Mouse (Mus musculus) cortical plate, adult 2 months (tissue): ENCODE results near the gene Tppp3. TPM values are rescaled to one million over a fixed set of nuclear protein-coding genes. Genes with fewer than 3 reads are reported as not detected.

ENCODE experiments used
- H3K27ac ChIP-seq: fragments of 200-500 bp; 2 replicates; pipeline ENCODE4 v1.5.1; 2012; ENCODE audit warnings: low read length, control low read depth, inconsistent platforms; ENCODE audit not compliant: insufficient read depth
- H3K4me1 ChIP-seq: fragments of 200-500 bp; 2 replicates; pipeline ENCODE4 v1.6.1; 2011; ENCODE audit warnings: low read length; ENCODE audit not compliant: control insufficient read depth, insufficient read depth
- H3K4me3 ChIP-seq: fragments of 200-500 bp; 2 replicates; pipeline ENCODE4 v1.5.1; 2011; ENCODE audit warnings: mild to moderate bottlenecking, low read length, control low read depth; ENCODE audit not compliant: insufficient read depth
- CTCF ChIP-seq: fragments of 200-500 bp; IDR thresholded peaks from 2 replicates; pipeline ENCODE4 v1.5.1; 2011; ENCODE audit warnings: mild to moderate bottlenecking, control low read depth, low read length; ENCODE audit not compliant: insufficient read depth; ENCODE audit errors: extremely low read depth
- POLR2A ChIP-seq: fragments of 200-500 bp; IDR thresholded peaks from 2 replicates; pipeline ENCODE4 v1.6.1; 2011; ENCODE audit warnings: mild to moderate bottlenecking, low read length, control low read depth; ENCODE audit not compliant: insufficient read depth; ENCODE audit errors: extremely low read depth
- polyA plus RNA-seq: library from polyadenylated mRNA; depleted of rRNA; stranded (reverse); fragments of >200 nt; gene quantifications from 2 replicates; pipeline ENCODE4 v1.2.3, GENCODE M21; 2012

Tppp3 gene
- polyA plus RNA-seq, 1 experiment, result 93.2 TPM

- Histone ChIP-seq H3K4me1 (peaks cover 13% of the 10 kb centered on the region), H3K4me3 (peak overlapping the region; percentile 42; the same call in 1 of the 2 replicates), H3K27ac (peak overlapping the region; percentile 82)
- TF ChIP-seq CTCF (no peak), POLR2A (no peak)
These were observed 2.2 kb downstream of the Tppp3 start for GRCm38 (mm10) chr8:105469041-105469695.

GRCm38 (mm10) chr8:105468002-105468720 is 3.2 kb downstream of the Tppp3 start:
- H3K4me3 ChIP-seq, result no peak overlapping the region
- H3K4me1 ChIP-seq, result peaks cover 13% of the 10 kb centered on the region
- TF ChIP-seq POLR2A, result no peak
- no peak for TF ChIP-seq CTCF
- H3K27ac ChIP-seq, result peak overlapping the region; percentile 36; the same call in 1 of the 2 replicates

GRCm38 (mm10) chr8:105467396-105467985 is 3.8 kb downstream of the Tppp3 start:
- no peak for TF ChIP-seq CTCF
- TF ChIP-seq POLR2A, result no peak
- no peak overlapping the region for H3K4me3 ChIP-seq
- no peak overlapping the region for H3K27ac ChIP-seq
- H3K4me1 ChIP-seq, result peaks cover 13% of the 10 kb centered on the region

GRCm38 (mm10) chr8:105466700-105467291 is 4.5 kb downstream of the Tppp3 start:
- Histone ChIP-seq H3K4me3 (no peak overlapping the region), H3K27ac (peak overlapping the region; percentile 80; the same call in 1 of the 2 replicates), H3K4me1 (peaks cover 13% of the 10 kb centered on the region)
- TF ChIP-seq POLR2A, result no peak

GRCm38 (mm10) chr8:105466246-105466645 is 5.1 kb downstream of the Tppp3 start:
- H3K27ac ChIP-seq, result peak overlapping the region; percentile 80
- H3K4me3 ChIP-seq, result no peak overlapping the region
- peaks cover 13% of the 10 kb centered on the region for H3K4me1 ChIP-seq
- TF ChIP-seq CTCF (no peak), POLR2A (no peak)

GRCm38 (mm10) chr8:105464595-105464994 is 6.7 kb downstream of the Tppp3 start:
- Histone ChIP-seq H3K4me3 (no peak overlapping the region), H3K27ac (no peak overlapping the region), H3K4me1 (peaks cover 8% of the 10 kb centered on the region)
- TF ChIP-seq POLR2A, result no peak
- TF ChIP-seq CTCF, result no peak

GRCm38 (mm10) chr8:105461085-105461803 is 10.1 kb downstream of the Tppp3 start:
- Histone ChIP-seq H3K4me3 (no peak overlapping the region), H3K4me1 (peaks cover 2% of the 10 kb centered on the region; the same call in 1 of the 2 replicates), H3K27ac (no peak overlapping the region)
- TF ChIP-seq CTCF (no peak), POLR2A (no peak)

- Histone ChIP-seq H3K27ac (no peak overlapping the region), H3K4me1 (no peaks in the 10 kb centered on the region), H3K4me3 (no peak overlapping the region)
- TF ChIP-seq CTCF (no peak), POLR2A (no peak)
These were observed 16.1 kb downstream of the Tppp3 start for GRCm38 (mm10) chr8:105455218-105455617.

GRCm38 (mm10) chr8:105454088-105454487 is 17.2 kb downstream of the Tppp3 start:
- TF ChIP-seq POLR2A, result no peak
- no peak for TF ChIP-seq CTCF
- H3K4me3 ChIP-seq, result no peak overlapping the region
- no peak overlapping the region for H3K27ac ChIP-seq
- no peaks in the 10 kb centered on the region for H3K4me1 ChIP-seq
